Mouse (Mus musculus): ENCODE results near the gene Add2. TPM values are rescaled to one million over a fixed set of nuclear protein-coding genes. Genes with fewer than 3 reads are reported as not detected.
A peak's percentile ranks its signal among the peaks of the same experiment; 100 is the strongest.

Add2 gene
- polyA plus RNA-seq, 1 experiment = 1.5 TPM

DNA sequence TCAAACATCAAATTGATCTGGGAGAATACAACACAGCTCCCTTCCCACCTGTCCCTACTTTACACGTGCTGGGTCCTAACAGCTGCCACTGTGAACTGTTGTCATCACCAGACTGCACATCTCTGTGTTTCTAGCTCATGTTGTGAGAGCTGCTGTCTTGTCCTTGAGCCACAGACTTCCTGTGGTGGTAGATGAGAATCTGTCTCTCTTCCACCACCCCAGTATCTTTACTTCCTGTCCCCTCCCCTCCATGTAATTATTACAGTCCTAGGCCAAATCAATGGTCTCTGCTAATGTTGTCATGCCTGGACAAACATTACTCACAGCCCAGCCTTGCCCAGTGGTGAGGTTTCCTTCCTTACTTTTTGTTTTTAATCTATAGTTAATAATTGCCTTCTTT is 105.4 kb downstream of the Add2 start:
- no peak overlapping the region for H3K4me3 ChIP-seq (ENCODE audit: insufficient read depth, low read depth, low read length)

GRCm38 (mm10) chr6:86136206-86136605 is 107.7 kb downstream of the Add2 start:
- Histone ChIP-seq H3K27me3 (replicated peaks; ENCODE audit: control insufficient read depth, insufficient read depth, low read length) (no peaks in the 10 kb centered on the region), H3K36me3 (ENCODE audit: control insufficient read depth, insufficient read depth, low read length) (no peaks in the 10 kb centered on the region), H3K4me3 (ENCODE audit: insufficient read depth, low read depth, low read length) (no peak overlapping the region), H3K27ac (ENCODE audit: insufficient read depth, low read depth, low read length) (no peak overlapping the region), H3K4me1 (ENCODE audit: control insufficient read depth, insufficient read depth, low read length) (no peaks in the 10 kb centered on the region)
- DNase-seq = no peak
- 87% methylated on average over 3 of the region's 3 CpGs for WGBS
- no peak for TF ChIP-seq CTCF (conservative IDR thresholded peaks at IDR 0.05; ENCODE audit: insufficient read depth, insufficient read length, low read depth, low read length)
- TF ChIP-seq POLR2A (IDR thresholded peaks at IDR 0.05; ENCODE audit: low read depth, low read length) = no peak

More for the DNA sequence above, 105.4 kb downstream of the Add2 start:
- no peak for TF ChIP-seq CTCF (conservative IDR thresholded peaks at IDR 0.05; ENCODE audit: insufficient read depth, insufficient read length, low read depth, low read length)
- TF ChIP-seq POLR2A (IDR thresholded peaks at IDR 0.05; ENCODE audit: low read depth, low read length) = no peak
- H3K27ac ChIP-seq (ENCODE audit: insufficient read depth, low read depth, low read length) = no peak overlapping the region
- H3K36me3 ChIP-seq (ENCODE audit: control insufficient read depth, insufficient read depth, low read length) = no peaks in the 10 kb centered on the region
- H3K4me1 ChIP-seq (ENCODE audit: control insufficient read depth, insufficient read depth, low read length) = no peaks in the 10 kb centered on the region
- DNase-seq = no peak
- WGBS = 67% methylated on average over 1 of the region's 1 CpGs
- H3K27me3 ChIP-seq (replicated peaks; ENCODE audit: control insufficient read depth, insufficient read depth, low read length) = no peaks in the 10 kb centered on the region

GRCm38 (mm10) chr6:86141284-86141683 is 112.8 kb downstream of the Add2 start:
- Histone ChIP-seq H3K4me1 (ENCODE audit: control insufficient read depth, insufficient read depth, low read length) (no peaks in the 10 kb centered on the region), H3K4me3 (ENCODE audit: insufficient read depth, low read depth, low read length) (no peak overlapping the region), H3K27me3 (replicated peaks; ENCODE audit: control insufficient read depth, insufficient read depth, low read length) (no peaks in the 10 kb centered on the region), H3K27ac (ENCODE audit: insufficient read depth, low read depth, low read length) (no peak overlapping the region), H3K36me3 (ENCODE audit: control insufficient read depth, insufficient read depth, low read length) (no peaks in the 10 kb centered on the region)
- TF ChIP-seq CTCF (conservative IDR thresholded peaks at IDR 0.05; ENCODE audit: insufficient read depth, insufficient read length, low read depth, low read length) = no peak
- TF ChIP-seq POLR2A (IDR thresholded peaks at IDR 0.05; ENCODE audit: low read depth, low read length) = no peak
- no peak for DNase-seq
- 76% methylated on average over 6 of the region's 6 CpGs for WGBS

DNA sequence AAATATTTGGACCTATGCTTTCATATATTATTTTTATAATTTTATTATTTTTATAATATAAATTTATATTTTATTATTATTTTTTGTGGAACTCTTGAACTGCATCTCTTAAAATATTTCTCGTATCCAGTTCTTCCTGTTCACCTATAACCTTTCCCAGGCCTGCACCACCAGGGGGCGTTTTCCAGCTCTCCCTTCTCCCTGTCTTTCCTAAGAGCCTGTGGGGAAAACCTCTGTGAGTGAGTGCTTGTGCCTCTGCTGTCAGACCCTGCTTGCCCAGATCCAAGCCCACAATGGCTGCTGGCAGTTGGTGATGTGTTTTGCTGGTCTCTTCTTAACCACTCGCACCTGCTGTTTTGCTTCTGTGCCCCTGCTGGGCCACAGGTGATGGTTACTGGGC is 113.3 kb downstream of the Add2 start:
- H3K36me3 ChIP-seq (ENCODE audit: control insufficient read depth, insufficient read depth, low read length) = no peaks in the 10 kb centered on the region
- TF ChIP-seq POLR2A (IDR thresholded peaks at IDR 0.05; ENCODE audit: low read depth, low read length) (no peak), CTCF (conservative IDR thresholded peaks at IDR 0.05; ENCODE audit: insufficient read depth, insufficient read length, low read depth, low read length) (peak; percentile 66)
- peak; percentile 64 for DNase-seq
- H3K4me1 ChIP-seq (ENCODE audit: control insufficient read depth, insufficient read depth, low read length) = no peaks in the 10 kb centered on the region
- no peaks in the 10 kb centered on the region for H3K27me3 ChIP-seq (replicated peaks; ENCODE audit: control insufficient read depth, insufficient read depth, low read length)
- H3K27ac ChIP-seq (ENCODE audit: insufficient read depth, low read depth, low read length) = no peak overlapping the region
- H3K4me3 ChIP-seq (ENCODE audit: insufficient read depth, low read depth, low read length) = no peak overlapping the region
- WGBS = 11% methylated on average over 3 of the region's 3 CpGs

- Histone ChIP-seq H3K27ac (ENCODE audit: insufficient read depth, low read depth, low read length) (no peak overlapping the region), H3K4me1 (ENCODE audit: control insufficient read depth, insufficient read depth, low read length) (no peaks in the 10 kb centered on the region), H3K27me3 (replicated peaks; ENCODE audit: control insufficient read depth, insufficient read depth, low read length) (no peaks in the 10 kb centered on the region), H3K4me3 (ENCODE audit: insufficient read depth, low read depth, low read length) (no peak overlapping the region), H3K36me3 (ENCODE audit: control insufficient read depth, insufficient read depth, low read length) (no peaks in the 10 kb centered on the region)
- 95% methylated on average over 6 of the region's 6 CpGs for WGBS
- TF ChIP-seq POLR2A (IDR thresholded peaks at IDR 0.05; ENCODE audit: low read depth, low read length) = no peak
- TF ChIP-seq CTCF (conservative IDR thresholded peaks at IDR 0.05; ENCODE audit: insufficient read depth, insufficient read length, low read depth, low read length) = no peak
- DNase-seq = no peak
Measured at GRCm38 (mm10) chr6:86144986-86145385, 116.5 kb downstream of the Add2 start.

- TF ChIP-seq POLR2A (IDR thresholded peaks at IDR 0.05; ENCODE audit: low read depth, low read length) (no peak), CTCF (conservative IDR thresholded peaks at IDR 0.05; ENCODE audit: insufficient read depth, insufficient read length, low read depth, low read length) (no peak)
- Histone ChIP-seq H3K36me3 (ENCODE audit: control insufficient read depth, insufficient read depth, low read length) (no peaks in the 10 kb centered on the region), H3K27ac (ENCODE audit: insufficient read depth, low read depth, low read length) (no peak overlapping the region), H3K27me3 (replicated peaks; ENCODE audit: control insufficient read depth, insufficient read depth, low read length) (no peaks in the 10 kb centered on the region), H3K4me3 (ENCODE audit: insufficient read depth, low read depth, low read length) (no peak overlapping the region), H3K4me1 (ENCODE audit: control insufficient read depth, insufficient read depth, low read length) (no peaks in the 10 kb centered on the region)
- no peak for DNase-seq
- 61% methylated on average over 4 of the region's 4 CpGs for WGBS
Measured at GRCm38 (mm10) chr6:86148518-86148917, 120.0 kb downstream of the Add2 start.

DNA sequence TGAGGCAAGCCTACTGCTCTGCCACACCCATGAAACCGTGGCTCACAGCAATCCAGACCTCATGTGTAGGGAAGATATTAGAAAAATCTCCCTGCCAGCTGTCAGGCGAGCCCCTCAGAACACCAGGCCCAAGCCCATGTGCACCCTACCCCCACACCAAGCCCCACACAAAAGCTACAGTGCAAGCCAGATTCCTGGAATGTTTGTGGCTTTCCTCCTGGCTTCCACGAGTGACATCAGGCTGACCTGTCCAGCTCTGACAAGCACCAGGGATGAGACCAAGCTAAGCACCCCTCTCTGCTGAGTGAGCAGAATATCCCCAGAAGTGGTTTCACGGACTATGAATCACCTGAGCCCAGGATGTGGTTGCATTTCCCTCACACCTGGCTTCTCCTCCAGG is 120.5 kb downstream of the Add2 start:
- no peak for DNase-seq
- Histone ChIP-seq H3K36me3 (ENCODE audit: control insufficient read depth, insufficient read depth, low read length) (no peaks in the 10 kb centered on the region), H3K27me3 (replicated peaks; ENCODE audit: control insufficient read depth, insufficient read depth, low read length) (no peaks in the 10 kb centered on the region), H3K4me1 (ENCODE audit: control insufficient read depth, insufficient read depth, low read length) (no peaks in the 10 kb centered on the region), H3K27ac (ENCODE audit: insufficient read depth, low read depth, low read length) (no peak overlapping the region), H3K4me3 (ENCODE audit: insufficient read depth, low read depth, low read length) (no peak overlapping the region)
- TF ChIP-seq CTCF (conservative IDR thresholded peaks at IDR 0.05; ENCODE audit: insufficient read depth, insufficient read length, low read depth, low read length) (no peak), POLR2A (IDR thresholded peaks at IDR 0.05; ENCODE audit: low read depth, low read length) (no peak)
- 61% methylated on average over 4 of the region's 4 CpGs for WGBS

DNA sequence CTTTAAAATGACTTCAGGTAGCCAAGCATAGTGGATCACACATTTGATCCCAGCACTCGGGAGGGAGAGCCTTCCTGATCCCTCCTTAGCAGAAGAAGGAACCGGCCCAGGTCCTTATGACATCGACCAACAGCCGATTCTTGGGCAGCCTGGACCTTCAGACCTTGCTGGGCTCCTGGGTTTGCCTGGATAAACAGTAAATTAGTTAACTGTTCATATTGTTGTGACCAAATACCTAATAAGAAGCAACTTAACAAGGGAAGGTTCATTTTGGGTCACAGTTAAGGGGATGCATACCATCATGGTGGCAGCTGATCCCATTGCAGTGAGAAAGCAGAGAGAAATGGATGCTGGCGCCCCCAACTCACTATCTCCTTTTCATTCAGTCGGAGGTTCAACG is 124.2 kb downstream of the Add2 start:
- Histone ChIP-seq H3K27me3 (replicated peaks; ENCODE audit: control insufficient read depth, insufficient read depth, low read length) (no peaks in the 10 kb centered on the region), H3K27ac (ENCODE audit: insufficient read depth, low read depth, low read length) (no peak overlapping the region), H3K4me3 (ENCODE audit: insufficient read depth, low read depth, low read length) (no peak overlapping the region), H3K36me3 (ENCODE audit: control insufficient read depth, insufficient read depth, low read length) (no peaks in the 10 kb centered on the region), H3K4me1 (ENCODE audit: control insufficient read depth, insufficient read depth, low read length) (no peaks in the 10 kb centered on the region)
- TF ChIP-seq CTCF (conservative IDR thresholded peaks at IDR 0.05; ENCODE audit: insufficient read depth, insufficient read length, low read depth, low read length) (no peak), POLR2A (IDR thresholded peaks at IDR 0.05; ENCODE audit: low read depth, low read length) (no peak)
- WGBS = 91% methylated on average over 7 of the region's 7 CpGs
- DNase-seq = no peak
